Mouse (Mus musculus): ENCODE results near the gene Hnf1b.

Gene Hnf1b

GRCm38 (mm10) chr11:83897569-83897968 lies 47.7 kb downstream of the Hnf1b start:
- DNase-seq (ENCODE audit: low spot score), result no peak

GRCm38 (mm10) chr11:83902812-83903211 lies 52.9 kb downstream of the Hnf1b start:
- no peak for DNase-seq (ENCODE audit: low spot score)

- DNase-seq (ENCODE audit: low spot score), result no peak
These were observed 55.9 kb downstream of the Hnf1b start for GRCm38 (mm10) chr11:83905756-83906155.

- DNase-seq (ENCODE audit: low spot score), result no peak
These were observed 58.5 kb downstream of the Hnf1b start for GRCm38 (mm10) chr11:83908376-83908775.

- no peak for DNase-seq (ENCODE audit: low spot score)
These were observed 64.0 kb downstream of the Hnf1b start for GRCm38 (mm10) chr11:83913824-83914311.

- no peak for DNase-seq (ENCODE audit: low spot score)
These were observed 64.6 kb downstream of the Hnf1b start for GRCm38 (mm10) chr11:83914501-83914900.

- DNase-seq (ENCODE audit: low spot score), result no peak
These were observed 72.7 kb downstream of the Hnf1b start for GRCm38 (mm10) chr11:83922600-83922999.

- no peak for DNase-seq (ENCODE audit: low spot score)
These were observed 77.2 kb downstream of the Hnf1b start for GRCm38 (mm10) chr11:83927097-83927496.

GRCm38 (mm10) chr11:83932506-83933106 lies 82.7 kb downstream of the Hnf1b start:
- DNase-seq (ENCODE audit: low spot score), result no peak

GRCm38 (mm10) chr11:83933376-83933775 lies 83.5 kb downstream of the Hnf1b start:
- DNase-seq (ENCODE audit: low spot score), result no peak

- DNase-seq (ENCODE audit: low spot score), result peak; percentile 51
These were observed 86.3 kb downstream of the Hnf1b start for GRCm38 (mm10) chr11:83935986-83936665.

GRCm38 (mm10) chr11:83938556-83938955 lies 88.7 kb downstream of the Hnf1b start:
- no peak for DNase-seq (ENCODE audit: low spot score)

GRCm38 (mm10) chr11:83941950-83942840 lies 92.3 kb downstream of the Hnf1b start, which contains the start of gene Ddx52:
Ddx52 (plus strand) TSS chr11:83942062.
- DNase-seq (ENCODE audit: low spot score), result peak; percentile 91

All from testis, postnatal 14 days (tissue).